Mouse (Mus musculus) forebrain, embryonic 10.5 days (tissue): Measurements from ENCODE around the gene Fam50a. TPM values are rescaled to one million over a fixed set of nuclear protein-coding genes. Genes with fewer than 3 reads are reported as not detected.
A peak's percentile ranks its signal among the peaks of the same experiment; 100 is the strongest.

Source experiments
- DNase-seq: peaks from one replicate; pipeline ENCODE4 v3.0.0-alpha.2; 2017; ENCODE audit warnings: low spot score; ENCODE audit errors: extremely low spot score
- H3K27ac ChIP-seq: fragments of 300-500 bp; sonication (generic); 2 replicates; pipeline ENCODE4 v1.5.1; 2016; ENCODE audit warnings: mild to moderate bottlenecking
- H3K27me3 ChIP-seq: fragments of 300-500 bp; sonication (generic); 2 replicates; pipeline ENCODE4 v1.6.1; 2016; ENCODE audit warnings: mild to moderate bottlenecking; ENCODE audit not compliant: poor library complexity, severe bottlenecking
- H3K36me3 ChIP-seq: fragments of 300-500 bp; sonication (generic); replicated peaks from 2 replicates; pipeline ENCODE4 v1.6.1; 2016; ENCODE audit warnings: mild to moderate bottlenecking, moderate library complexity
- H3K4me1 ChIP-seq: fragments of 300-500 bp; sonication (generic); 2 replicates; pipeline ENCODE4 v1.6.1; 2016
- H3K4me3 ChIP-seq: fragments of 300-500 bp; sonication (generic); 2 replicates; pipeline ENCODE4 v1.5.1; 2016; ENCODE audit warnings: mild to moderate bottlenecking, moderate library complexity
- H3K9me3 ChIP-seq: fragments of 300-500 bp; sonication (generic); 2 replicates; pipeline ENCODE4 v1.6.1; 2016; ENCODE audit warnings: mild to moderate bottlenecking, moderate library complexity
- WGBS: fragments of 180-500 bp; shearing (Covaris S2); methylation state at CpG from one replicate; pipeline ENCODE4 v1.1.7; 2016; 5-methylcytosine and 5-hydroxymethylcytosine counted together
- microRNA-seq: library from miRNA; unstranded; fragments of <30 nt; microRNA quantifications from one replicate; pipeline ENCODE4, GENCODE M21; 2017
- polyA plus RNA-seq: library from polyadenylated mRNA; unstranded; fragments of >200 nt; fragmentation: Nextera tagmentation; extraction: Ambion mirVana; gene quantifications from 2 replicates; pipeline ENCODE4 v1.2.1, GENCODE M21; 2016

The Fam50a gene
- polyA plus RNA-seq, 1 experiment from 2014 or later = 67.3 TPM

- no peaks in the 10 kb centered on the region for H3K9me3 ChIP-seq
- WGBS = 54% methylated on average over 11 of the region's 11 CpGs
- H3K27ac ChIP-seq = no peak overlapping the region
- no peaks in the 10 kb centered on the region for H3K27me3 ChIP-seq
- no peak for DNase-seq
- H3K4me1 ChIP-seq = no peaks in the 10 kb centered on the region
- H3K4me3 ChIP-seq = no peak overlapping the region
- H3K36me3 ChIP-seq = no peaks in the 10 kb centered on the region
Measured at GRCm38 (mm10) chrX:74359171-74359570, 46.3 kb downstream of the Fam50a start.

- Histone ChIP-seq H3K4me3 (peak overlapping the region; percentile 66), H3K27ac (peak overlapping the region; percentile 91), H3K27me3 (no peaks in the 10 kb centered on the region), H3K9me3 (no peaks in the 10 kb centered on the region), H3K36me3 (peaks cover 30% of the 10 kb centered on the region), H3K4me1 (peaks cover 22% of the 10 kb centered on the region)
- DNase-seq = no peak
- WGBS = 75% methylated on average over 10 of the region's 10 CpGs
Measured at GRCm38 (mm10) chrX:74367512-74367911, 54.7 kb downstream of the Fam50a start.

DNA sequence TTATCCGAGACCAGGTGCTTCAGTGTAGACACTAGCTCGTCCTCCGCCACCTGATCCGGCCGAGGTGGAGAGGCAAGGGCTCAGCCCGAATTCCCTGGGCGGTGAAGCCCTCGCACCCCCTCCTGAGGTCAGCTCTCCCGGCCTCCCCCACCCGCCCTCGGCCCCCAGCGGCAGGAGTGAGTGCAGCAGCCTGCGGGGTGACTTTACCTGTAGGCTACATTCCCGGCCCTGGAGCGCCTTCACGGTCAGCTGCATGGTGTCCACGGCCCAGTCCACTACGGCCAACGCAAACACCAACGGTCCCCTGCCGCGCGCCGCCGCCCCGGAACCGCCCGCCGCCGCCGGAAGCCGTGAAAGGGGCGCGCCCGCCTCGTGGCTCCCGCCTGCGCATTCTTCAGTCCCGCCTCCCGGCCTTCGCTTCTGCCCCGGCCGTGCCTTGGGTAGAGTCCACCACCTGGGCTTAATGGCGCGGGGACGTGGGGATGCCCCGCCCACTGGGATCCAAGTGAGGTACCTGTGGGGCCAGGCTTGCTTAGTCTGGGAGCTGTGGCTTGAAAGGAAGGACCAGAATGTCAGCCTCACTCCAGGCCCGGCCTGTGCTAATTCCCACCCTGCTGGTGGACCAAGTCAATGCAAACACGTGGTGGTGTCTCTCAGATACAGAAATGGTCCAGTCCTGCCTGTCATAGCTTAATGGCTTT, 55.5 kb downstream of the Fam50a start:
- peaks cover 28% of the 10 kb centered on the region for H3K4me1 ChIP-seq
- peak overlapping the region; percentile 66 for H3K4me3 ChIP-seq
- H3K36me3 ChIP-seq = peaks cover 30% of the 10 kb centered on the region
- H3K9me3 ChIP-seq = no peaks in the 10 kb centered on the region
- no peaks in the 10 kb centered on the region for H3K27me3 ChIP-seq
- peak overlapping the region; percentile 91 for H3K27ac ChIP-seq
- 13% methylated on average over 40 of the region's 49 CpGs for whole genome bisulfite sequencing
- DNase-seq = peak; percentile 57

Small RNA genes within 50 kb of the gene (microRNA-seq; reads per million reads assigned to microRNA genes)
- gene Mir7091 = not detected
- 0.90 reads per million for gene Mir7092

Other genes starting within 250 kb of the Fam50a start
- gene Opn1mw, start 185.6 kb upstream of the Fam50a start, polyA plus RNA-seq = not detected in 2 replicates
- 13.7 and 14.4 TPM in 2 replicates for gene Mecp2, start 177.7 kb upstream of the Fam50a start, polyA plus RNA-seq
- not detected in 2 replicates for gene Tex28, start 145.2 kb upstream of the Fam50a start, polyA plus RNA-seq
- not detected in 2 replicates for gene Tktl1, start 135.8 kb upstream of the Fam50a start, polyA plus RNA-seq
- gene Flna, start 63.2 kb upstream of the Fam50a start, polyA plus RNA-seq = 265 and 269 TPM in 2 replicates
- gene Emd, start 58.3 kb upstream of the Fam50a start, polyA plus RNA-seq = 22.2 and 25.7 TPM in 2 replicates
- 800 and 812 TPM in 2 replicates for gene Rpl10, start 42.2 kb upstream of the Fam50a start, polyA plus RNA-seq
- 66.3 and 75.8 TPM in 2 replicates for gene Taz, start 31.1 kb upstream of the Fam50a start, polyA plus RNA-seq
- 4.5 and 5.1 TPM in 2 replicates for gene Dnase1l1, start 30.7 kb upstream of the Fam50a start, polyA plus RNA-seq
- 82.6 and 84.6 TPM in 2 replicates for gene Atp6ap1, start 15.9 kb upstream of the Fam50a start, polyA plus RNA-seq
- gene Gdi1, start 8.0 kb upstream of the Fam50a start, polyA plus RNA-seq = 239 and 242 TPM in 2 replicates
- 16.1 and 20.3 TPM in 2 replicates for gene Plxna3, start 16.0 kb downstream of the Fam50a start, polyA plus RNA-seq
- gene Lage3, start 40.6 kb downstream of the Fam50a start, polyA plus RNA-seq = 120 and 125 TPM in 2 replicates
- gene Ubl4a, start 60.2 kb downstream of the Fam50a start, polyA plus RNA-seq = 64.3 and 67.3 TPM in 2 replicates
- gene Slc10a3, start 60.3 kb downstream of the Fam50a start, polyA plus RNA-seq = 10.6 and 12.5 TPM in 2 replicates
- 22.8 and 23.7 TPM in 2 replicates for gene Fam3a, start 80.2 kb downstream of the Fam50a start, polyA plus RNA-seq
- 18.9 and 20.9 TPM in 2 replicates for gene Ikbkg, start 80.3 kb downstream of the Fam50a start, polyA plus RNA-seq
- gene G6pdx, start 116.2 kb downstream of the Fam50a start, polyA plus RNA-seq = 53.5 and 55.3 TPM in 2 replicates
- not detected in 2 replicates for gene Gm6880, start 168.4 kb downstream of the Fam50a start, polyA plus RNA-seq